Mouse (Mus musculus): ENCODE data around the gene Smurf2.

- TF ChIP-seq CTCF (IDR thresholded peaks at IDR 0.05) (no peak), EP300 (IDR thresholded peaks at IDR 0.05; ENCODE audit: insufficient read depth, low read depth, low read length) (no peak)
These were observed 41.1 kb upstream of the Smurf2 start for GRCm38 (mm10) chr11:106961471-106962081.
